ENCODE assay signal across 9 mouse cellular contexts in genomic region chr4:65654723-65655122, GRCm38 (mm10). TPM values are rescaled to one million over a fixed set of nuclear protein-coding genes. Genes with fewer than 3 reads are reported as not detected.
DNase-seq lines count a peak whose midpoint lies in the region; ATAC-seq lines count a peak whose summit lies in the region.
"Had no signal": no experiment of that assay in that cellular context is flagged by ENCODE, and none has a peak within 500 bp of the region (broad histone marks: within the 10 kb centered on the region; RNA-seq: fewer than 3 reads in every experiment).

No protein-coding gene starts in this region.

- no peaks in the 10 kb centered on the region for H3K9me3 ChIP-seq in hindbrain, embryonic 16.5 days (ENCODE audit: control insufficient read depth, low read length)

- WGBS in hindbrain, embryonic 16.5 days, result 0% methylated on average over 2 of the region's 2 CpGs

- ATAC-seq in hindbrain, embryonic 16.5 days, result peak; percentile 87

- no peak overlapping the region for H3K4me3 ChIP-seq in hindbrain, embryonic 16.5 days (ENCODE audit: low read length)

- H3K9ac ChIP-seq in hindbrain, embryonic 16.5 days (ENCODE audit: low read depth, low read length), result no peak overlapping the region

- H3K4me2 ChIP-seq in hindbrain, embryonic 16.5 days (ENCODE audit: low read length), result no peak overlapping the region

- no peaks in the 10 kb centered on the region for H3K36me3 ChIP-seq in hindbrain, embryonic 16.5 days (ENCODE audit: control insufficient read depth, insufficient read depth, low read length)

- DNase-seq in adipocyte (ENCODE audit: low spot score), result peak; percentile 81
- DNase-seq in cerebellum, postnatal 10 days, result peak; percentile 94 to 95
- peak; percentile 63 to 73 for DNase-seq in frontal cortex, postnatal 14 days (ENCODE audit: low spot score in 2 of 2)
- peak; percentile 71 to 93 for DNase-seq in layer of hippocampus, postnatal 25 days (ENCODE audit: extremely low spot score in 1 of 2, low spot score in 1 of 2)
- DNase-seq in lung, postnatal 36 days, result peak; percentile 71
- peak; percentile 91 for DNase-seq in right cerebral cortex, postnatal 14 days
- DNase-seq in T-cell, adult 2 months (ENCODE audit: low spot score), result no peak

- H3K27me3 ChIP-seq in hindbrain, embryonic 16.5 days (replicated peaks; ENCODE audit: control insufficient read depth, insufficient read depth, low read length), result peaks cover 3% of the 10 kb centered on the region; the same call in 1 of the 2 replicates

- H3K4me1 ChIP-seq in hindbrain, embryonic 16.5 days (ENCODE audit: control insufficient read depth, insufficient read depth, low read depth, low read length), result no peaks in the 10 kb centered on the region

- no peak overlapping the region for H3K27ac ChIP-seq in hindbrain, embryonic 16.5 days (ENCODE audit: low read depth, low read length)
- H3K27ac ChIP-seq: macrophage had no signal

RNA-seq across cellular contexts. Expression of gene Trim32, which starts 49.9 kb away (rescaled TPM):
- polyA plus RNA-seq in hindbrain, embryonic 16.5 days (2015; fragmentation: Nextera tagmentation; extraction: Ambion mirVana), result 194 and 211 TPM in 2 replicates
- 100 to 1,000 TPM; 215 to 234 TPM for total RNA-seq in layer of hippocampus, postnatal 25 days (2021)
